Mouse (Mus musculus) hindbrain, embryonic 11.5 days (tissue): ENCODE results near the gene Snrnp27. TPM values are rescaled to one million over a fixed set of nuclear protein-coding genes. Genes with fewer than 3 reads are reported as not detected.

Experiments
- ATAC-seq: fragments of 200-750 bp; cut with Nextera tagmentation; 2 replicates; pipeline ENCODE4 v1.8.0; 2017; ENCODE audit warnings: mild to moderate bottlenecking, moderate TSS enrichment, moderate library complexity; ENCODE audit not compliant: low FRiP score
- DNase-seq: peaks from one replicate; pipeline ENCODE4 v3.0.0-alpha.2; 2015; ENCODE audit warnings: low spot score
- H3K27ac ChIP-seq: fragments of 300-500 bp; sonication (generic); 2 replicates; pipeline ENCODE4 v1.5.1; 2014; ENCODE audit warnings: mild to moderate bottlenecking, low read depth, low read length
- H3K27me3 ChIP-seq: fragments of 300-500 bp; sonication (generic); 2 replicates; pipeline ENCODE4 v1.6.1; 2014; ENCODE audit warnings: mild to moderate bottlenecking, low read length, moderate library complexity, mixed read lengths; ENCODE audit not compliant: control insufficient read depth, insufficient read depth
- H3K36me3 ChIP-seq: fragments of 300-500 bp; sonication (generic); 2 replicates; pipeline ENCODE4 v1.6.1; 2014; ENCODE audit warnings: mild to moderate bottlenecking, low read length, moderate library complexity, mixed read lengths; ENCODE audit not compliant: control insufficient read depth, insufficient read depth
- H3K4me1 ChIP-seq: fragments of 300-500 bp; sonication (generic); replicated peaks from 2 replicates; pipeline ENCODE4 v1.6.1; 2014; ENCODE audit warnings: low read length, mixed read lengths; ENCODE audit not compliant: control insufficient read depth, insufficient read depth
- H3K4me2 ChIP-seq: fragments of 300-500 bp; sonication (generic); replicated peaks from 2 replicates; pipeline ENCODE4 v1.6.1; 2014; ENCODE audit warnings: mild to moderate bottlenecking, low read depth, low read length
- H3K4me3 ChIP-seq: fragments of 300-500 bp; sonication (generic); 2 replicates; pipeline ENCODE4 v1.5.1; 2014; ENCODE audit warnings: low read depth, low read length
- H3K9ac ChIP-seq: fragments of 300-500 bp; sonication (generic); 2 replicates; pipeline ENCODE4 v1.6.1; 2014; ENCODE audit warnings: low read depth, low read length
- H3K9me3 ChIP-seq: fragments of 300-500 bp; sonication (generic); 2 replicates; pipeline ENCODE4 v1.6.1; 2016; ENCODE audit warnings: low read length; ENCODE audit not compliant: control insufficient read depth
- whole genome bisulfite sequencing: fragments of 180-500 bp; shearing (Covaris S2); extraction: QIAGEN DNeasy Blood & Tissue Kit; methylation state at CpG from one replicate; pipeline ENCODE4 v1.1.7; 2014; 5-methylcytosine and 5-hydroxymethylcytosine counted together
- polyA plus RNA-seq: library from polyadenylated mRNA; unstranded; fragments of >200 nt; fragmentation: Nextera tagmentation; extraction: Ambion mirVana; gene quantifications from 2 replicates; pipeline ENCODE4 v1.2.1, GENCODE M21; 2014

Snrnp27 gene
- polyA plus RNA-seq, 1 experiment from 2014 or later = 130 TPM

DNA sequence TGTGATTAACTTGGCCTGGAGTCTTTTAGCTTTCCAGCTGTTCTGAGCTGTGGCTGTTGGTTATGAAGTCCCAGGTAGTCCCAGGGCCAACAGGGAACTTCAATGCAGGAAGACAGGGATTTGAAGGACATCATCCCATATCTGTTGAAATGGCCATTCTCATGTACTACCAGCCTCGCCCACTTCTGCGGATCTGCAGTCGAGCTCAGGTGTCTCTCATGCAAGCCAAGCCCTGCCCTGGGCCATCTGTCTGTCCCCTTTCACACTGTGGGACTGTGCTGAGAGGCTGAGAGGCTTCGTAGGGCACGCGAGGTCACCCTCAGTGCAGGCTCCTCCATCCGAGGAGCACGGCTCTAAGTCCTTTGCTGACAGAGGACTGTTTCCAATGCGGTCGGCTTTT is 11.9 kb upstream of the Snrnp27 start:
- H3K27me3 ChIP-seq = no peaks in the 10 kb centered on the region
- H3K27ac ChIP-seq = no peak overlapping the region
- no peaks in the 10 kb centered on the region for H3K36me3 ChIP-seq
- ATAC-seq (no peak), DNase-seq (no peak)
- no peak overlapping the region for H3K9ac ChIP-seq
- no peaks in the 10 kb centered on the region for H3K4me1 ChIP-seq
- 88% methylated on average over 10 of the region's 10 CpGs for WGBS
- no peak overlapping the region for H3K4me3 ChIP-seq
- H3K9me3 ChIP-seq = no peaks in the 10 kb centered on the region
- no peak overlapping the region for H3K4me2 ChIP-seq

DNA sequence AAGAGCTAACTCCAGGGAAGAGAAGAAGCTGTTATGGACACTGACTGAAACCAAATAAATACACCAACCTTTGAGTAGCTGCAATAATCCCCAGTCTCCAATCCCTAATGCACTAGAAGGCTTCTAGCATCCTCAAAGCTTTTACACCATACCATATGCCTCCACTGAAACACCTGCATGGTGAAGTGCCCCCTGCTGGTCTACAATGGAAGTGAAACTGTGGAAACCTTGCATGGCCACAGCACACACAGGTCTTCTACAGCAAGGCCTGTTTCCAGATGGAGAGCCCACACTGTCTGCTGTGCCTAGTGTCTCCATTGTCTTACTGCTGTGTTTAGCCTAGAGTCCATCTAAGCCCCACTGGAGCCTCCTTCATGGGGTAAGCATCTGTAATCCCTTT is 10.1 kb upstream of the Snrnp27 start:
- no peak overlapping the region for H3K4me3 ChIP-seq
- DNase-seq (peak; percentile 74), ATAC-seq (no peak)
- H3K9ac ChIP-seq = no peak overlapping the region
- 0 out of 2 replicates have a peak, but pooled peaks cover 3% of the 10 kb centered on the region for H3K36me3 ChIP-seq
- no peaks in the 10 kb centered on the region for H3K4me1 ChIP-seq
- no peaks in the 10 kb centered on the region for H3K9me3 ChIP-seq
- no peak overlapping the region for H3K27ac ChIP-seq
- no peaks in the 10 kb centered on the region for H3K27me3 ChIP-seq
- H3K4me2 ChIP-seq = no peak overlapping the region

DNA sequence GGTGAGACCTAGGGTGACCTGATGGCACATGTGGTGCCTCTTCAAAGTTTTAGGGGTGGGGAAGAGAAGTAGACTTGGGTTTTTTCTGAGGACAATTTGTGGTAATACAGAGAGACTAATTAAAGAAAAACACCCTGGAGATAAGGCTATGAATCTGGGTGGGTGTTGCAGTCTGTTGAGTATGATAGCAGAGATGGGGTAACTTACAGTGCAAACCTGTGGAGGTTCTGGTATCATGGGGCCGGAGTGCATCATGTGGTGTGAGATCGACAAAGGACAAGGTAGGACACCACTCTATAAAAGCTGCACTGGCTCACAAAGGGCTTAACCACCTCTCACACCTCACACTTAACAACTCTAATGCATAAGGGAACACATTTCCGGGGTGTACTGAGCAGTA is 5.3 kb upstream of the Snrnp27 start:
- H3K27ac ChIP-seq = no peak overlapping the region
- no peak overlapping the region for H3K4me3 ChIP-seq
- no peaks in the 10 kb centered on the region for H3K9me3 ChIP-seq
- no peak overlapping the region for H3K4me2 ChIP-seq
- no peak overlapping the region for H3K9ac ChIP-seq
- ATAC-seq (no peak), DNase-seq (no peak)
- no peaks in the 10 kb centered on the region for H3K27me3 ChIP-seq
- WGBS = 95% methylated on average over 3 of the region's 3 CpGs
- no peaks in the 10 kb centered on the region for H3K4me1 ChIP-seq
- 0 out of 2 replicates have a peak, but pooled peaks cover 3% of the 10 kb centered on the region for H3K36me3 ChIP-seq

DNA sequence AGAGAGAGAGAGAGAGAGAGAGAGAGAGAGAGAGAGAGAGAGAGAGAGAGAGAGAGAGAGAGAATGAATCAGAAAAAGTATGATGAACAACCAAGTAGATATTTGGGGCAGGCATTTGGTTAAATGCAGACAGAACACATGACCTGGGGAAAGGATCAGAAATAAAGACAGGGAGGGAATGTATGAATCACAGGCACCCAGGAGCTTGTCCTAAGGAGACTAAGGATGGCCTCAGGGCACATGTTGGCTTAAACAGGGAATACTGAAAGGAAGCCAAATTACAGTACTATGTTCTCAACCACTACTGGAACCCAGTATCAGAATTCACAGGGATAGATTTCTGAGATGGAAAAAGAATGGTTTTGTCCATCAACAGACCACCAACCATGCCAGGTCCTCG is 2.6 kb upstream of the Snrnp27 start:
- no peak for DNase-seq
- Histone ChIP-seq H3K9me3 (no peaks in the 10 kb centered on the region), H3K9ac (no peak overlapping the region), H3K36me3 (0 out of 2 replicates have a peak, but pooled peaks cover 3% of the 10 kb centered on the region), H3K27ac (no peak overlapping the region), H3K4me3 (no peak overlapping the region), H3K4me1 (no peaks in the 10 kb centered on the region), H3K4me2 (no peak overlapping the region), H3K27me3 (no peaks in the 10 kb centered on the region)
- WGBS = 73% methylated on average over 1 of the region's 1 CpGs
- ATAC-seq = no peak

DNA sequence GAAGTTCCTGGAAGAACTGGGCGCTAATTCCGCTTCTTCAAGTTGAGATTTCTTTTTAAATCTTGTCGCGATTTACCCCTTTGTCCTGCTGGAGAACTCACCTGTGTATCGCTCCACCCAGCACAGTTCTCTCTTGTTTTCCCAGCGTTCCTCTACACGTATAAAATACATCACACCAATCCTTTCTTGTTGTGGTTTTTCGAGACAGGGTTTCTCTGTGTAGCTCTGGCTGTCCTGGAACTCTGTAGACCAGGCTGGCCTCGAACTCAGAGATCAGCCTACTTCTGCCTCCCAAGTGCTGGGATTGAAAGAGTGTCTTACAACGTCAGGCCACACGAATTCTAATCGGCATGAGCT is 311 bp upstream of the Snrnp27 start:
- Histone ChIP-seq H3K4me3 (peak overlapping the region; percentile 85), H3K4me1 (no peaks in the 10 kb centered on the region), H3K9ac (peak overlapping the region; percentile 87), H3K4me2 (peak overlapping the region; percentile 46), H3K36me3 (no peaks in the 10 kb centered on the region), H3K9me3 (no peaks in the 10 kb centered on the region), H3K27me3 (no peaks in the 10 kb centered on the region), H3K27ac (no peak overlapping the region)
- WGBS = 38% methylated on average over 12 of the region's 12 CpGs
- DNase-seq (no peak), ATAC-seq (no peak; the same call in 1 of the 2 replicates)

DNA sequence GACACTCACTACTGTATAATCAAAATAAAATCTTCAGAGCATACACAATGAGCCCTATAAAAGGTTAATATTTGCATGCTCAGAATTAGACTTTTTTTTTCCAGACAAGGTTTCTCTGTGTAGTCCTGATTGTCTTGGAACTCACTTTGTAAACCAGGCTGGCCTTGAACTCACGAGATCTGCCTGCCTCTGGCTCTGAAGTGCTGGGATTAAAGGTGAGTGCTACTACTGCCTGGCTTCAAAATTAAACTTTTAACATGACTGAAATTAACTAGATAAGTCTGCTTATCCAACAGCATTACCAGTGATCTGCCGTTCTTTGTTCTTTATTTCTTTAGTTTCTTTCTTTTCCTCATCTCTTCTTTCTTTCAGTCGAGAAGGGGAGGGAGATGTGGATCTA is 3.0 kb downstream of the Snrnp27 start:
- Histone ChIP-seq H3K27ac (no peak overlapping the region), H3K4me3 (no peak overlapping the region), H3K9ac (no peak overlapping the region), H3K9me3 (no peaks in the 10 kb centered on the region), H3K36me3 (peaks cover 9% of the 10 kb centered on the region), H3K27me3 (no peaks in the 10 kb centered on the region), H3K4me1 (no peaks in the 10 kb centered on the region), H3K4me2 (no peak overlapping the region)
- ATAC-seq (no peak), DNase-seq (no peak)
- WGBS = 91% methylated on average over 3 of the region's 3 CpGs

DNA sequence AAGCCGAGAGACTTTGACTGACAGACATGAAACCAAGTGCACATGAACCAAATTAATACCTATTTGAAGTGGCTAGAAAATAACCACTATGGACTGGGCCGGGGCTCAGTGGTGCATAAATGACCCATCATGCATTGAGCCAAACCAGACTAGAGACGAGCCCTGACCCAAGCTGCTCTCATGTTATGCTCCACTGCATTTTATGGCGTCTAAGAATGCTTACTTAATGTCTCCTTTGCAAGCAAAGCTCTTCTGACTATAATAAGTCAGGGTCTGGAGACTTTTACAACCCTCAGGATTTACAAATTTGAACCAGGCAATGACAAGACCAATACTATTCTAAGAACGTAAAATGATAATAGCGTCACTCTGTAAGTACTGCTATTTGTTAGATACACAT is 6.0 kb downstream of the Snrnp27 start:
- 83% methylated on average over 6 of the region's 6 CpGs for WGBS
- no peaks in the 10 kb centered on the region for H3K9me3 ChIP-seq
- H3K27me3 ChIP-seq = no peaks in the 10 kb centered on the region
- no peak overlapping the region for H3K4me2 ChIP-seq
- no peak overlapping the region for H3K27ac ChIP-seq
- no peaks in the 10 kb centered on the region for H3K4me1 ChIP-seq
- no peak overlapping the region for H3K9ac ChIP-seq
- ATAC-seq = no peak
- DNase-seq = no peak
- peaks cover 9% of the 10 kb centered on the region for H3K36me3 ChIP-seq
- no peak overlapping the region for H3K4me3 ChIP-seq

DNA sequence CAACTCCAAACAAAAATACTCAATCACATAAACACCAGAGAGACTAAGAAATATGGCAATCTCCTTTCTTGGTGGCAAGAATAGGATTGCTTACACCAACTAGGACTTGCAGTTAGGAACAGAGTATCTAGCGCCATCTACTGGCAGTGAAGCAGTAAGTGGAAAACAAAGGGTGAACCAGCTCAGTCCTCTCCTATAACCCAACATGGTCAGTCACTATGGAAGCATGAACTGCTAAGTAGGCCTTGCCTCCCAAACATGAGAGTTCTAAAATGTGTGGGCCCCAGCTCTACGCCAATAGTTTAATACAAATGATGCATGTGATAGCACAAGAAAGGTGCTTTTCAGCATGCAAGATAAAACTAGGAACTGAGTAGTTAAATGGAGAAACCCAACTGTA is 13.4 kb downstream of the Snrnp27 start:
- Histone ChIP-seq H3K9me3 (no peaks in the 10 kb centered on the region), H3K27ac (no peak overlapping the region), H3K27me3 (no peaks in the 10 kb centered on the region), H3K4me3 (no peak overlapping the region), H3K4me2 (no peak overlapping the region), H3K9ac (no peak overlapping the region), H3K36me3 (no peaks in the 10 kb centered on the region), H3K4me1 (0 out of 2 replicates have a peak, but pooled peaks cover 2% of the 10 kb centered on the region)
- DNase-seq (peak; percentile 80), ATAC-seq (no peak)
- WGBS = 15% methylated on average over 2 of the region's 2 CpGs

DNA sequence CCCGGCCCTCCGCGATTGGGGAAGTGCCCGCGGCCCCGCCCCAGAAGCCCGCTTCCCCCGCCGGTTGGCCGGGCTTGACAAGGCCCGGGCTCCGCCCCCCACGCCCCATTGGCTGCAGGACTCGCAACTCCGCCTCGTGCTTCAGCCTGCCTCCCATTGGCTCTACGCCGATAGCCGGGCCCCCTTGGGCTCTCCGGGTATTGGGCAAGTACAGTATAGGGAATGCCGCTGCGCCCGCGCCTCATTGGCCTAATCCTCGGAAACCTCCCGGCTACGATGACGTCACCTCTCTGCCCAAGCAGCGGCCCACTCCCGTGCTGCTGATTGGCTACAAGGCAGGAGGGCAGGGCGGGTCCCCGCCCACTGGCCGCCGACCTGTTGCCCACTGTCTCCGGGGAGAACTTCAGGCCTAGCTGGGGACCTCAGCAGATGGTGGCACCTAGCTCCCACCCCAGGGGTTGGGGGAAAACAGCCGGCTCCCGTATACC is 15.0 kb downstream of the Snrnp27 start:
- no peak overlapping the region for H3K27ac ChIP-seq
- H3K9ac ChIP-seq = peak overlapping the region; percentile 27; the same call in 1 of the 2 replicates
- ATAC-seq (peak; percentile 100), DNase-seq (peak; percentile 99)
- peak overlapping the region; percentile 80 for H3K4me3 ChIP-seq
- WGBS = 0% methylated on average over 28 of the region's 37 CpGs
- H3K36me3 ChIP-seq = no peaks in the 10 kb centered on the region
- peak overlapping the region; percentile 92 for H3K4me2 ChIP-seq
- H3K9me3 ChIP-seq = no peaks in the 10 kb centered on the region
- H3K27me3 ChIP-seq = no peaks in the 10 kb centered on the region
- 0 out of 2 replicates have a peak, but pooled peaks cover 2% of the 10 kb centered on the region for H3K4me1 ChIP-seq
